Mouse (Mus musculus): ENCODE results near the gene Vmn2r41. TPM values are rescaled to one million over a fixed set of nuclear protein-coding genes. Genes with fewer than 3 reads are reported as not detected.
"Not testable (repeated sequence)": the region's sequence is repeated elsewhere in the genome, so short reads cannot be mapped to it uniquely, and the experiment has no call there.

The Vmn2r41 gene
- not detected in 2 replicates for polyA plus RNA-seq (2012; rRNA removed)

DNA sequence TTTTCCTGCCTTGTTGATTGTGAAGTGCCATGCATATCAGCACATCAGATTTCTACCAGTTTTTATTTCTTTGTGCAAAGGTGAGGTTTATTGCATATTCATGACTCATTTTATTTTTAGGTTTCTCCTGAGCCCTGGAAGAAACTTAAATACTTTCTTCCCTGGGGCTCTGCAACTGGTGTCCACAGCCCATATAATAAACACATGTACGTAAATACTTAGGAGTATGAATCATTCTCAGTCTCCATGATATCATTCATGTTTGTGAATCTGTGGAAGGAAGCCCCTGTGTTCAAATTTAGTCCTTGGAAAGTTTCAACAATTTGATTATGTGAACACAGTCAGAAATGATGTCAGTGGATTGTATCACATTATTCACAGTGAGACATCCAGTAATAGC lies at the start of gene Vmn2r41:
TSS of gene Vmn2r41 (minus strand) at position 101 of the 400 bp plus-strand sequence.
- H3K27ac ChIP-seq (ENCODE audit: insufficient read depth, low read length); H3K4me3 ChIP-seq (ENCODE audit: insufficient read depth, low read length); H3K4me1 ChIP-seq (ENCODE audit: control insufficient read depth, insufficient read depth, low read length): not testable (repeated sequence)

- not testable (repeated sequence) for H3K4me1 ChIP-seq (ENCODE audit: control insufficient read depth, insufficient read depth, low read length); H3K27ac ChIP-seq (ENCODE audit: insufficient read depth, low read length); H3K4me3 ChIP-seq (ENCODE audit: insufficient read depth, low read length)
Observed at GRCm38 (mm10) chr7:8200220-8200619, 38.8 kb upstream of the Vmn2r41 start, which contains the start of gene Vmn2r42. Gene Vmn2r42 (minus strand): TSS chr7:8200320.

GRCm38 (mm10) chr7:8092871-8093270 lies 68.6 kb downstream of the Vmn2r41 start:
- H3K4me3 ChIP-seq (ENCODE audit: insufficient read depth, low read length); H3K27ac ChIP-seq (ENCODE audit: insufficient read depth, low read length); H3K4me1 ChIP-seq (ENCODE audit: control insufficient read depth, insufficient read depth, low read length): not testable (repeated sequence)

Other genes with a start within 250 kb of the Vmn2r41 start
- not detected in 2 replicates for gene Vmn2r42, start 38.7 kb upstream of the Vmn2r41 start, polyA plus RNA-seq (2012; rRNA removed)
- gene Vmn2r43, start 98.9 kb upstream of the Vmn2r41 start, polyA plus RNA-seq (2012; rRNA removed), result not detected in 2 replicates
- not detected in 2 replicates for gene Vmn2r44, start 221.7 kb upstream of the Vmn2r41 start, polyA plus RNA-seq (2012; rRNA removed)

Data from cortical plate, adult 2 months (tissue).